Mouse (Mus musculus) forebrain, postnatal 0 days (tissue): ENCODE data around the gene Palm. TPM values are rescaled to one million over a fixed set of nuclear protein-coding genes. Genes with fewer than 3 reads are reported as not detected.

ENCODE experiments used
- ATAC-seq: fragments of 200-750 bp; cut with Nextera tagmentation; 2 replicates; pipeline ENCODE4 v1.8.0; 2017; ENCODE audit warnings: mild to moderate bottlenecking, moderate library complexity
- DNase-seq: peaks from one replicate; pipeline ENCODE4 v3.0.0-alpha.2; 2015
- H3K27ac ChIP-seq: fragments of 300-500 bp; sonication (generic); 2 replicates; pipeline ENCODE4 v1.5.1; 2014; ENCODE audit warnings: low read depth, mild to moderate bottlenecking, antibody characterized with exemption, low read length, moderate library complexity, mixed read lengths
- H3K27me3 ChIP-seq: fragments of 300-500 bp; sonication (generic); 2 replicates; pipeline ENCODE4 v1.6.1; 2014; ENCODE audit warnings: mild to moderate bottlenecking, low read length, mixed read lengths; ENCODE audit not compliant: insufficient read depth
- H3K36me3 ChIP-seq: fragments of 300-500 bp; sonication (generic); 2 replicates; pipeline ENCODE4 v1.6.1; 2014; ENCODE audit warnings: mild to moderate bottlenecking, moderate library complexity; ENCODE audit not compliant: insufficient read depth
- H3K4me1 ChIP-seq: fragments of 300-500 bp; sonication (generic); 2 replicates; pipeline ENCODE4 v1.6.1; 2014; ENCODE audit warnings: antibody characterized with exemption; ENCODE audit not compliant: insufficient read depth
- H3K4me2 ChIP-seq: fragments of 300-500 bp; sonication (generic); 2 replicates; pipeline ENCODE4 v1.6.1; 2014; ENCODE audit warnings: low read depth, mild to moderate bottlenecking, moderate library complexity
- H3K4me3 ChIP-seq: fragments of 300-500 bp; sonication (generic); 2 replicates; pipeline ENCODE4 v1.5.1; 2014; ENCODE audit warnings: low read depth, low read length, mixed read lengths
- H3K9ac ChIP-seq: fragments of 300-500 bp; sonication (generic); 2 replicates; pipeline ENCODE4 v1.6.1; 2014; ENCODE audit warnings: mild to moderate bottlenecking
- H3K9me3 ChIP-seq: fragments of 300-500 bp; sonication (generic); 2 replicates; pipeline ENCODE4 v1.6.1; 2016; ENCODE audit warnings: low read length
- CTCF ChIP-seq: sonication (generic); IDR thresholded peaks from 2 replicates; pipeline ENCODE4 v1.5.1; 2016; ENCODE audit warnings: antibody characterized with exemption, control low read depth, low read depth
- WGBS: fragments of 180-500 bp; shearing (Covaris S2); extraction: QIAGEN DNeasy Blood & Tissue Kit; methylation state at CpG from one replicate; pipeline ENCODE4 v1.1.7; 2014; 5-methylcytosine and 5-hydroxymethylcytosine counted together
- polyA plus RNA-seq: library from polyadenylated mRNA; unstranded; fragments of >200 nt; fragmentation: Nextera tagmentation; extraction: Ambion mirVana; gene quantifications from 2 replicates; pipeline ENCODE4 v1.2.1, GENCODE M21; 2015
- total RNA-seq: library from RNA; depleted of rRNA; stranded (reverse); fragments of >200 nt; gene quantifications from 2 replicates; pipeline ENCODE4 v1.2.3, GENCODE M21; 2014

The Palm gene
- total and polyA plus RNA-seq, 2 experiments from 2014 or later: 154 to 365 TPM

DNA sequence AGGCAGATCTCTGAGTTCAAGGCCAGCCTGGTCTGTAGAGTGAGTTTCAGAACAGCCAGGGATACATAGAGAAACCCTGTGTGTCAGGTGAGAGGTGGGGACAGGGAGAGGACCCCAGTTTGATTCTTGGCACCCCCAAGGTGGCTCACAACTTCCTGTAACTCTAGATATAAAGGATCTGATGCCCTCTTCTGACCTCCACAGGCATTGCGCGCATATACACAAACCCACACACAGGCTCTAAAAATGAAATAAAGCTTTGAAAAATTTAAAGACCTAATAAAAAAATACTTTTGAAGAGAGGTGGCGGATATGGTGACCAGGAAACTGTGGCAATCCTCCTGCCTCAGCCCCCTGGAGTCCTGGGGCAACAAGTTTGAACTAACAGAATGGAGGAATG, 2.5 kb downstream of the Palm start:
- Histone ChIP-seq H3K4me3 (no peak overlapping the region), H3K4me1 (peaks cover 15% of the 10 kb centered on the region; the same call in 1 of the 2 replicates), H3K9ac (no peak overlapping the region), H3K27ac (no peak overlapping the region), H3K36me3 (no peaks in the 10 kb centered on the region), H3K27me3 (no peaks in the 10 kb centered on the region), H3K4me2 (no peak overlapping the region), H3K9me3 (no peaks in the 10 kb centered on the region)
- TF ChIP-seq CTCF: no peak
- DNase-seq: no peak
- no peak for ATAC-seq
- 98% methylated on average over 3 of the region's 3 CpGs for WGBS

DNA sequence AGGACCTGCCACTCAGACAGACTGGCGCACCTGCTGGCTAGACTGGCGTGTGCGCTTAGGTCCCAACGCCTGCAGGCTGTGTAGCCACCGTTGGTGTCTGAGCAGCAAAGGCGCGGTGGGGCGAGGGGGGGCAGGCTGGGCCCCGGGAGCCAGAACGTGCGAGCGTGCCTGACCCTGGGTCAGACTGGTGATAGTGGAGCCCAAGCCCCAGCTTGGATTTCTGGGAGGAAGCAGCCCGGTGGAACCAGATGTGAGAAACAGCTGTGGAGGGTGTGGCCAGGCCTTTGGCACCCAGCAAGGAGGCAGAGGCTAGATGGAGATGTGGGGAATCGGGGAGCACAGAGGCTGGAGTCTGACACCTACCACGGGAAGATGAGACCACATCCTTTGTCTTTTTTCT, 4.0 kb downstream of the Palm start:
- peaks cover 24% of the 10 kb centered on the region for H3K4me1 ChIP-seq
- H3K27ac ChIP-seq: no peak overlapping the region

GRCm38 (mm10) chr10:79798289-79798928, 5.0 kb downstream of the Palm start:
- Histone ChIP-seq H3K9me3 (no peaks in the 10 kb centered on the region), H3K9ac (no peak overlapping the region), H3K4me1 (peaks cover 35% of the 10 kb centered on the region), H3K4me2 (no peak overlapping the region), H3K36me3 (no peaks in the 10 kb centered on the region), H3K27me3 (no peaks in the 10 kb centered on the region), H3K27ac (no peak overlapping the region), H3K4me3 (no peak overlapping the region)
- no peak for ATAC-seq
- WGBS: 87% methylated on average over 12 of the region's 12 CpGs
- TF ChIP-seq CTCF: no peak
- no peak for DNase-seq

More for the DNA sequence above, 4.0 kb downstream of the Palm start:
- ATAC-seq (no peak), DNase-seq (no peak)
- WGBS: 62% methylated on average over 15 of the region's 15 CpGs
- Histone ChIP-seq H3K36me3 (no peaks in the 10 kb centered on the region), H3K9ac (no peak overlapping the region), H3K4me3 (no peak overlapping the region), H3K27me3 (no peaks in the 10 kb centered on the region), H3K4me2 (peak overlapping the region; percentile 30; the same call in 1 of the 2 replicates), H3K9me3 (no peaks in the 10 kb centered on the region)
- no peak for TF ChIP-seq CTCF

- ATAC-seq (no peak), DNase-seq (no peak)
- no peak overlapping the region for H3K4me3 ChIP-seq
- no peak for TF ChIP-seq CTCF
- no peak overlapping the region for H3K4me2 ChIP-seq
- no peaks in the 10 kb centered on the region for H3K9me3 ChIP-seq
- peaks cover 40% of the 10 kb centered on the region for H3K4me1 ChIP-seq
- no peak overlapping the region for H3K9ac ChIP-seq
- H3K36me3 ChIP-seq: no peaks in the 10 kb centered on the region
- no peak overlapping the region for H3K27ac ChIP-seq
- H3K27me3 ChIP-seq: no peaks in the 10 kb centered on the region
- WGBS: 70% methylated on average over 11 of the region's 11 CpGs
Measured at GRCm38 (mm10) chr10:79800508-79800907, 7.1 kb downstream of the Palm start.

GRCm38 (mm10) chr10:79801837-79802236, 8.5 kb downstream of the Palm start:
- H3K9ac ChIP-seq: no peak overlapping the region
- 30% methylated on average over 3 of the region's 3 CpGs for WGBS
- H3K4me2 ChIP-seq: no peak overlapping the region
- peaks cover 36% of the 10 kb centered on the region for H3K4me1 ChIP-seq
- no peak for ATAC-seq
- no peaks in the 10 kb centered on the region for H3K27me3 ChIP-seq
- no peaks in the 10 kb centered on the region for H3K9me3 ChIP-seq
- H3K27ac ChIP-seq: peak overlapping the region; percentile 45; the same call in 1 of the 2 replicates
- DNase-seq: no peak
- TF ChIP-seq CTCF: no peak
- no peaks in the 10 kb centered on the region; the same call in 1 of the 2 replicates for H3K36me3 ChIP-seq
- H3K4me3 ChIP-seq: no peak overlapping the region

GRCm38 (mm10) chr10:79802331-79802971, 9.1 kb downstream of the Palm start:
- TF ChIP-seq CTCF: no peak
- no peaks in the 10 kb centered on the region for H3K27me3 ChIP-seq
- 0 out of 2 replicates have a peak overlapping the region, but pooled peaks have one; percentile 5 for H3K4me2 ChIP-seq
- peak overlapping the region; percentile 90 for H3K27ac ChIP-seq
- 32% methylated on average over 11 of the region's 11 CpGs for WGBS
- H3K9ac ChIP-seq: no peak overlapping the region
- H3K9me3 ChIP-seq: no peaks in the 10 kb centered on the region
- no peak overlapping the region for H3K4me3 ChIP-seq
- H3K36me3 ChIP-seq: peaks cover 5% of the 10 kb centered on the region; the same call in 1 of the 2 replicates
- H3K4me1 ChIP-seq: peaks cover 32% of the 10 kb centered on the region
- DNase-seq: no peak
- no peak for ATAC-seq

DNA sequence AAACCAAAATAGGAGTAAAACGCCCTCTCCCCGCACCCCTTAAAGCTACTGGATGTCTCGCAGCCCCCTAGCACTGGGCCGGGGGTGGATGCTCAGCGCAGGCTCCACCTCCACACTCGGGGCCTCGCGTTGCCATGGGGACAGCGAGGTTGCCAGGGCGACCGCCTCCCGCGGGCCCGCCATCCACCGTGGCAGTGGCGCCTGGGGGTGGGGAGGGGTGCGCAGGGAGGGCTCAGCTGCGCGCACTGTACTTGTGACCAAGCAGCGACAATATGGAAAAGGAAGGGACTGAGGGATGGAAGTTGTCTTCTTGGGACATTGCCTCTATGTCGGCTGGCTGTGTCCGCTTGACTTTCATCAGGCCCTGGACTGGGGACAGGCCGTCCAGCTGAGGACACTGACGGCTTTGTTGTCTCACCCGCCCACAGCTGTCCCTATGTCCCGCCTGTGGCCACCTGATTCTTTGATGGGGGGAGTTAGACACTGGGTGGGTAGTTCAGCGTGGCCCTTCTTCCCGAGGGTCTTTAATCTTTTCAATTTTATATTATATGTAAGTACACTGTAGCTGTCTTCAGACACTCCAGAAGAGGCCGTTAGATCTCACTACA, 10.4 kb downstream of the Palm start:
- Histone ChIP-seq H3K27ac (peak overlapping the region; percentile 90), H3K36me3 (peaks cover 19% of the 10 kb centered on the region), H3K4me2 (peak overlapping the region; percentile 53), H3K9me3 (no peaks in the 10 kb centered on the region), H3K27me3 (no peaks in the 10 kb centered on the region), H3K4me1 (peaks cover 32% of the 10 kb centered on the region), H3K4me3 (peak overlapping the region; percentile 24), H3K9ac (peak overlapping the region; percentile 46)
- no peak for TF ChIP-seq CTCF
- WGBS: 4% methylated on average over 29 of the region's 29 CpGs
- peak; percentile 94 for DNase-seq
- peak; percentile 98 for ATAC-seq
